Mouse (Mus musculus) thymus, adult 2 months (tissue): Measurements from ENCODE around the gene Dpy19l1.

Experiments used
- CTCF ChIP-seq: fragments of 200-500 bp; IDR thresholded peaks from 2 replicates; pipeline ENCODE4 v1.5.1; 2012; ENCODE audit warnings: mild to moderate bottlenecking, control low read depth, low read length, moderate library complexity, borderline replicate concordance; ENCODE audit not compliant: control insufficient read depth, poor library complexity, insufficient read depth; ENCODE audit errors: extremely low read depth
- POLR2A ChIP-seq: fragments of 200-500 bp; IDR thresholded peaks from 2 replicates; pipeline ENCODE4 v1.6.1; 2012; ENCODE audit warnings: mild to moderate bottlenecking, low read length, control low read depth, moderate library complexity; ENCODE audit not compliant: control insufficient read depth, poor library complexity, insufficient read depth; ENCODE audit errors: extremely low read depth

- no peak for TF ChIP-seq CTCF
- TF ChIP-seq POLR2A, result no peak
These were observed 9.2 kb upstream of the Dpy19l1 start for GRCm38 (mm10) chr9:24512121-24512539.
